Mouse (Mus musculus): ENCODE measurements around the gene Ift172. TPM values are rescaled to one million over a fixed set of nuclear protein-coding genes. Genes with fewer than 3 reads are reported as not detected.
A peak's percentile ranks its signal among the peaks of the same experiment; 100 is the strongest.

Gene Ift172
- polyA plus RNA-seq, 1 experiment, result 20.9 TPM

DNA sequence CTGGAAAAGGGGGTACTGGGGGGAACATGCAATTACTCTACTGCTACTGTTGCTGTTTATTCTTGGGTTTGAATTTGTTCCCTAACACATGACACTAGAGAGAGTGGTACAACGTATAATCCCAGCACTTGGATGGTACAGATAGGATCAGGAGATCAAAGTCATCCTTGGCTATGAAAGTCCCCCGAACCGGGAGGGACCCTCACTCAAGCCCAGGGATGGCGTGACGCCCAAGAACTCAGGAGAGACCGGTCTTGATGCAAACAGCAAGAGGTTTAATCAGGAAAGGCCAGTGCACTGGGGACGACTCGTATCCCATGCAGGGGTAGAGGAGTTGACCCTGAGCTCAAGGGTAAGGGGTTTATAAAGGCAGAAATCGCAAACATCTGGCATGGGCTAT is 68.2 kb downstream of the Ift172 start:
- TF ChIP-seq CTCF (IDR thresholded peaks at IDR 0.05; ENCODE audit: extremely low read depth, insufficient read length, insufficient replicate concordance, low read depth, low read length) (no peak), POLR2A (IDR thresholded peaks at IDR 0.05; ENCODE audit: low read depth, low read length) (no peak)
- H3K36me3 ChIP-seq (ENCODE audit: control insufficient read depth, insufficient read depth, low read length), result no peaks in the 10 kb centered on the region
- WGBS, result 97% methylated on average over 9 of the region's 9 CpGs
- H3K4me3 ChIP-seq (ENCODE audit: low read depth, low read length), result no peak overlapping the region
- H3K27me3 ChIP-seq (ENCODE audit: control insufficient read depth, insufficient read depth, low read length), result no peaks in the 10 kb centered on the region
- H3K27ac ChIP-seq (ENCODE audit: insufficient read depth, low read depth, low read length), result no peak overlapping the region
- H3K4me1 ChIP-seq (ENCODE audit: control insufficient read depth, insufficient read depth, insufficient read length, low read length), result peaks cover 3% of the 10 kb centered on the region; the same call in 1 of the 2 replicates

- WGBS, result 21% methylated on average over 11 of the region's 11 CpGs
- H3K27me3 ChIP-seq (ENCODE audit: control insufficient read depth, insufficient read depth, low read length), result no peaks in the 10 kb centered on the region
Observed at GRCm38 (mm10) chr5:31221304-31221945, 69.5 kb downstream of the Ift172 start.

GRCm38 (mm10) chr5:31220448-31221303 is 70.2 kb downstream of the Ift172 start, which contains the start of gene Ppm1g:
Gene Ppm1g, minus strand, starts transcription at chr5:31220687.
- Histone ChIP-seq H3K36me3 (ENCODE audit: control insufficient read depth, insufficient read depth, low read length) (peaks cover under 1% of the 10 kb centered on the region; the same call in 1 of the 2 replicates), H3K4me1 (ENCODE audit: control insufficient read depth, insufficient read depth, insufficient read length, low read length) (peaks cover 3% of the 10 kb centered on the region; the same call in 1 of the 2 replicates), H3K27ac (ENCODE audit: insufficient read depth, low read depth, low read length) (peak within 1 kb of the TSS; percentile 70), H3K4me3 (ENCODE audit: low read depth, low read length) (peak within 1 kb of the TSS; percentile 84), H3K27me3 (ENCODE audit: control insufficient read depth, insufficient read depth, low read length) (no peaks in the 10 kb centered on the region)
- under 1% methylated on average over 70 of the region's 70 CpGs for WGBS
- TF ChIP-seq POLR2A (IDR thresholded peaks at IDR 0.05; ENCODE audit: low read depth, low read length) (peak; percentile 79), CTCF (IDR thresholded peaks at IDR 0.05; ENCODE audit: extremely low read depth, insufficient read length, insufficient replicate concordance, low read depth, low read length) (peak; percentile 21; the same call in 1 of the 2 replicates)

More at GRCm38 (mm10) chr5:31221304-31221945, 69.5 kb downstream of the Ift172 start:
- peak overlapping the region; percentile 50 for H3K27ac ChIP-seq (ENCODE audit: insufficient read depth, low read depth, low read length)
- TF ChIP-seq CTCF (IDR thresholded peaks at IDR 0.05; ENCODE audit: extremely low read depth, insufficient read length, insufficient replicate concordance, low read depth, low read length), result peak; percentile 23; the same call in 1 of the 2 replicates
- no peak for TF ChIP-seq POLR2A (IDR thresholded peaks at IDR 0.05; ENCODE audit: low read depth, low read length)
- H3K36me3 ChIP-seq (ENCODE audit: control insufficient read depth, insufficient read depth, low read length), result no peaks in the 10 kb centered on the region
- H3K4me1 ChIP-seq (ENCODE audit: control insufficient read depth, insufficient read depth, insufficient read length, low read length), result peaks cover 3% of the 10 kb centered on the region; the same call in 1 of the 2 replicates
- H3K4me3 ChIP-seq (ENCODE audit: low read depth, low read length), result peak overlapping the region; percentile 84

GRCm38 (mm10) chr5:31219911-31220447 is 70.9 kb downstream of the Ift172 start:
- under 1% methylated on average over 40 of the region's 40 CpGs for WGBS
- Histone ChIP-seq H3K27me3 (ENCODE audit: control insufficient read depth, insufficient read depth, low read length) (no peaks in the 10 kb centered on the region), H3K27ac (ENCODE audit: insufficient read depth, low read depth, low read length) (peak overlapping the region; percentile 70), H3K4me3 (ENCODE audit: low read depth, low read length) (peak overlapping the region; percentile 84), H3K36me3 (ENCODE audit: control insufficient read depth, insufficient read depth, low read length) (peaks cover 2% of the 10 kb centered on the region; the same call in 1 of the 2 replicates), H3K4me1 (ENCODE audit: control insufficient read depth, insufficient read depth, insufficient read length, low read length) (peaks cover 3% of the 10 kb centered on the region; the same call in 1 of the 2 replicates)
- no peak for TF ChIP-seq CTCF (IDR thresholded peaks at IDR 0.05; ENCODE audit: extremely low read depth, insufficient read length, insufficient replicate concordance, low read depth, low read length)
- no peak for TF ChIP-seq POLR2A (IDR thresholded peaks at IDR 0.05; ENCODE audit: low read depth, low read length)

DNA sequence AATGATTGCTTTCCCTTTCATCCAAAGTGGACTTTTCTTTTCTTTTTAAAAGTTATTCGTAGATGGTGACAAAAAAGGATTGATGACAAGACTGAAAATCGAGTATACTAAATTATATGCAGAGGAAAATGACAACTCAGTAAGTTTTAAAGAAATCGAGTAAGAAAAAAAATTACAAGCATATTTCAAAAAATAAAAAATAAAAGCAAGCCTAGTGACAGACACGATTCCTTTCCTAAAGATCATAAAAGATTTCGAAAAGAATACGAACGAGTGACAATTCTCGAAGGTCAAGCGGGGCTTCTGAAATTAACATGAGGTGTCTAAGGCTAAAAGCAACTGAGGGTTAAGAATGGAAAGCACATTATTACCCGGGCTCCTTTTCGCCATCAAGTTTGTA is 71.4 kb downstream of the Ift172 start:
- WGBS, result under 1% methylated on average over 11 of the region's 11 CpGs
- peak overlapping the region; percentile 84 for H3K4me3 ChIP-seq (ENCODE audit: low read depth, low read length)
- peaks cover 3% of the 10 kb centered on the region; the same call in 1 of the 2 replicates for H3K4me1 ChIP-seq (ENCODE audit: control insufficient read depth, insufficient read depth, insufficient read length, low read length)
- H3K27ac ChIP-seq (ENCODE audit: insufficient read depth, low read depth, low read length), result peak overlapping the region; percentile 70
- peaks cover 2% of the 10 kb centered on the region; the same call in 1 of the 2 replicates for H3K36me3 ChIP-seq (ENCODE audit: control insufficient read depth, insufficient read depth, low read length)
- H3K27me3 ChIP-seq (ENCODE audit: control insufficient read depth, insufficient read depth, low read length), result no peaks in the 10 kb centered on the region
- TF ChIP-seq CTCF (IDR thresholded peaks at IDR 0.05; ENCODE audit: extremely low read depth, insufficient read length, insufficient replicate concordance, low read depth, low read length) (no peak), POLR2A (IDR thresholded peaks at IDR 0.05; ENCODE audit: low read depth, low read length) (no peak)

DNA sequence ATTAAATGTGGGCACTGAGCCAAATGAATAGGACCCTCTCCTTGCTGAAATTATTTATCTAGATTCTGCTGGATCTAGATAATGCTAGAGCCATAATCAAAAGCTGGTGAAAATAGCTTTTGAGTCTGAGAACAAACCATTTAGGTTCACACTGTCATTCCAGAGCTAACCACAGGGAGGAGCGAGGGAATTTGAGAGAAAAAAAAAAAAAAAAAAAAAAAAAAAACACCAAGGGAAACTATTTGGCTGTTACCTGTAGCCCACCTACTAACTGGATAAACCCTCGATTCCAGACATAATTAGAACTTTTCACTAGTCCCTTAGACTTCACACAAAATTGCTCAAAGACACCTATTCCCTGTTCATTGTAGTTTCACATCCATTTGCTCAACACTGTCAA is 71.8 kb downstream of the Ift172 start:
- H3K27ac ChIP-seq (ENCODE audit: insufficient read depth, low read depth, low read length), result no peak overlapping the region
- no peaks in the 10 kb centered on the region for H3K27me3 ChIP-seq (ENCODE audit: control insufficient read depth, insufficient read depth, low read length)
- peaks cover 3% of the 10 kb centered on the region; the same call in 1 of the 2 replicates for H3K4me1 ChIP-seq (ENCODE audit: control insufficient read depth, insufficient read depth, insufficient read length, low read length)
- TF ChIP-seq CTCF (IDR thresholded peaks at IDR 0.05; ENCODE audit: extremely low read depth, insufficient read length, insufficient replicate concordance, low read depth, low read length) (no peak), POLR2A (IDR thresholded peaks at IDR 0.05; ENCODE audit: low read depth, low read length) (no peak)
- WGBS, result 0% methylated on average over 2 of the region's 2 CpGs
- no peak overlapping the region for H3K4me3 ChIP-seq (ENCODE audit: low read depth, low read length)
- H3K36me3 ChIP-seq (ENCODE audit: control insufficient read depth, insufficient read depth, low read length), result peaks cover 2% of the 10 kb centered on the region; the same call in 1 of the 2 replicates
